Mouse (Mus musculus): ENCODE results near the gene Olfr1200. TPM values are rescaled to one million over a fixed set of nuclear protein-coding genes. Genes with fewer than 3 reads are reported as not detected.

Olfr1200 gene
- polyA plus RNA-seq, 1 experiment: not detected

DNA sequence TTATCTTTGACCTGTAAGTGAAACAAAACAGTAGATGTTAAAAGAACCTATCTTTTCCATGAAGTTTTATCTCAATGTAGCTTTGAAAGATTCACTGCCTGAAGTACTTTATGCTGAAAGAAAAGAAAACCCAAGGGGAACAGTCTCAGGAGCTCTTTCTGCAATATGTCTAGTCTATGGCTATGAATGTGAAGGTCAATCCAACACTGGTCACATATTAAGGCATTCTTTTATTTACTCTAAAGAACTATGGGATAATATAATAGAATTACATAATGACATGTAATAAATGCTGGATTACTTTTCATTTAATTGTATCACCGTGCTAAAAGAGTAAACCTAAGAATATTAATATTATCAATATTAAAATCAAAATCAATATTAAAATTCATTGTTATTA is 38.0 kb downstream of the Olfr1200 start, which contains the start of gene Olfr1197:
Olfr1197 (minus strand) TSS at position 101 of the 400 bp plus-strand sequence.
- H3K9ac ChIP-seq (ENCODE audit: low read depth, poor library complexity, severe bottlenecking): no peak within 1 kb of the TSS
- H3K9me3 ChIP-seq (replicated peaks; ENCODE audit: control insufficient read depth, insufficient read depth, low read length, poor library complexity, severe bottlenecking): no peaks in the 10 kb centered on the region
- no peaks in the 10 kb centered on the region for H3K36me3 ChIP-seq (ENCODE audit: control insufficient read depth, insufficient read depth, low read length, poor library complexity, severe bottlenecking)
- H3K27ac ChIP-seq (ENCODE audit: insufficient read depth, low read length): no peak within 1 kb of the TSS
- TF ChIP-seq POLR2A (IDR thresholded peaks at IDR 0.05; ENCODE audit: insufficient read depth, low read length): no peak
- no peak for TF ChIP-seq CTCF (IDR thresholded peaks at IDR 0.05; ENCODE audit: low read depth, low read length)
- TF ChIP-seq EP300 (IDR thresholded peaks at IDR 0.05; ENCODE audit: insufficient read depth, low read depth, low read length): no peak
- no peak within 1 kb of the TSS for H3K4me3 ChIP-seq (ENCODE audit: low read depth, low read length)
- H3K27me3 ChIP-seq (ENCODE audit: control insufficient read depth, insufficient read depth, low read length, poor library complexity, severe bottlenecking): no peaks in the 10 kb centered on the region
- no peaks in the 10 kb centered on the region for H3K4me1 ChIP-seq (ENCODE audit: control insufficient read depth, insufficient read depth, low read length)

Other genes starting within 250 kb of the Olfr1200 start
- not detected in 2 replicates for gene Olfr1188, start 213.6 kb downstream of the Olfr1200 start, polyA plus RNA-seq (2011; ENCODE audit: insufficient read depth, insufficient read length, low read depth, missing spikeins)
- not detected in 2 replicates for gene Olfr1189, start 184.0 kb downstream of the Olfr1200 start, polyA plus RNA-seq (2011; ENCODE audit: insufficient read depth, insufficient read length, low read depth, missing spikeins)
- not detected in 2 replicates for gene Olfr1191-ps1, start 129.9 kb downstream of the Olfr1200 start, polyA plus RNA-seq (2011; ENCODE audit: insufficient read depth, insufficient read length, low read depth, missing spikeins)
- gene Olfr1192-ps1, start 122.0 kb downstream of the Olfr1200 start, polyA plus RNA-seq (2011; ENCODE audit: insufficient read depth, insufficient read length, low read depth, missing spikeins): 0.12 TPM in 1 of 2 replicates, not detected in the other
- gene Olfr1193, start 94.9 kb downstream of the Olfr1200 start, polyA plus RNA-seq (2011; ENCODE audit: insufficient read depth, insufficient read length, low read depth, missing spikeins): not detected in 2 replicates
- gene Olfr1195, start 81.3 kb downstream of the Olfr1200 start, polyA plus RNA-seq (2011; ENCODE audit: insufficient read depth, insufficient read length, low read depth, missing spikeins): not detected in 2 replicates
- gene Olfr1196, start 65.9 kb downstream of the Olfr1200 start, polyA plus RNA-seq (2011; ENCODE audit: insufficient read depth, insufficient read length, low read depth, missing spikeins): not detected in 2 replicates
- not detected in 2 replicates for gene Olfr1197, start 38.1 kb downstream of the Olfr1200 start, polyA plus RNA-seq (2011; ENCODE audit: insufficient read depth, insufficient read length, low read depth, missing spikeins)
- gene Olfr1198, start 19.1 kb downstream of the Olfr1200 start, polyA plus RNA-seq (2011; ENCODE audit: insufficient read depth, insufficient read length, low read depth, missing spikeins): 0.25 and 0.43 TPM in 2 replicates
- gene Olfr1199, start 10.0 kb downstream of the Olfr1200 start, polyA plus RNA-seq (2011; ENCODE audit: insufficient read depth, insufficient read length, low read depth, missing spikeins): 0.52 TPM in 1 of 2 replicates, not detected in the other
- not detected in 2 replicates for gene Olfr1201, start 22.5 kb upstream of the Olfr1200 start, polyA plus RNA-seq (2011; ENCODE audit: insufficient read depth, insufficient read length, low read depth, missing spikeins)
- not detected in 2 replicates for gene Olfr1202, start 44.0 kb upstream of the Olfr1200 start, polyA plus RNA-seq (2011; ENCODE audit: insufficient read depth, insufficient read length, low read depth, missing spikeins)
- gene Olfr1205, start 59.2 kb upstream of the Olfr1200 start, polyA plus RNA-seq (2011; ENCODE audit: insufficient read depth, insufficient read length, low read depth, missing spikeins): not detected in 2 replicates
- not detected in 2 replicates for gene Olfr1204, start 78.8 kb upstream of the Olfr1200 start, polyA plus RNA-seq (2011; ENCODE audit: insufficient read depth, insufficient read length, low read depth, missing spikeins)
- gene Olfr1206, start 92.7 kb upstream of the Olfr1200 start, polyA plus RNA-seq (2011; ENCODE audit: insufficient read depth, insufficient read length, low read depth, missing spikeins): not detected in 2 replicates
- gene Olfr1208, start 131.8 kb upstream of the Olfr1200 start, polyA plus RNA-seq (2011; ENCODE audit: insufficient read depth, insufficient read length, low read depth, missing spikeins): not detected in 2 replicates
- gene Olfr1209, start 144.7 kb upstream of the Olfr1200 start, polyA plus RNA-seq (2011; ENCODE audit: insufficient read depth, insufficient read length, low read depth, missing spikeins): not detected in 2 replicates
- gene Olfr1211, start 167.6 kb upstream of the Olfr1200 start, polyA plus RNA-seq (2011; ENCODE audit: insufficient read depth, insufficient read length, low read depth, missing spikeins): not detected in 2 replicates
- gene Olfr1212, start 183.5 kb upstream of the Olfr1200 start, polyA plus RNA-seq (2011; ENCODE audit: insufficient read depth, insufficient read length, low read depth, missing spikeins): not detected in 2 replicates
- gene Gm13762, start 209.8 kb upstream of the Olfr1200 start, polyA plus RNA-seq (2011; ENCODE audit: insufficient read depth, insufficient read length, low read depth, missing spikeins): not detected in 2 replicates
- not detected in 2 replicates for gene Olfr1214, start 222.2 kb upstream of the Olfr1200 start, polyA plus RNA-seq (2011; ENCODE audit: insufficient read depth, insufficient read length, low read depth, missing spikeins)
- not detected in 2 replicates for gene Olfr1215, start 236.5 kb upstream of the Olfr1200 start, polyA plus RNA-seq (2011; ENCODE audit: insufficient read depth, insufficient read length, low read depth, missing spikeins)
- gene Olfr1216, start 247.9 kb upstream of the Olfr1200 start, polyA plus RNA-seq (2011; ENCODE audit: insufficient read depth, insufficient read length, low read depth, missing spikeins): not detected in 2 replicates